Mouse (Mus musculus) adrenal gland, postnatal 36 days (tissue): ENCODE results near the gene M6pr. TPM values are rescaled to one million over a fixed set of nuclear protein-coding genes. Genes with fewer than 3 reads are reported as not detected.
"Not testable (repeated sequence)": the region's sequence is repeated elsewhere in the genome, so short reads cannot be mapped to it uniquely, and the experiment has no call there.

Experiments used
- DNase-seq, 2 experiments: peaks; one replicate each; pipeline ENCODE4 v3.0.0; 2021; ENCODE audit warnings: mixed read lengths in 1 of 2
- total RNA-seq, 2 experiments: library from RNA; stranded (reverse); gene quantifications; 2 replicates each; pipeline ENCODE4 v1.2.3; 2021

The M6pr gene
- total RNA-seq, 2 experiments from 2014 or later = 151 to 167 TPM

DNA sequence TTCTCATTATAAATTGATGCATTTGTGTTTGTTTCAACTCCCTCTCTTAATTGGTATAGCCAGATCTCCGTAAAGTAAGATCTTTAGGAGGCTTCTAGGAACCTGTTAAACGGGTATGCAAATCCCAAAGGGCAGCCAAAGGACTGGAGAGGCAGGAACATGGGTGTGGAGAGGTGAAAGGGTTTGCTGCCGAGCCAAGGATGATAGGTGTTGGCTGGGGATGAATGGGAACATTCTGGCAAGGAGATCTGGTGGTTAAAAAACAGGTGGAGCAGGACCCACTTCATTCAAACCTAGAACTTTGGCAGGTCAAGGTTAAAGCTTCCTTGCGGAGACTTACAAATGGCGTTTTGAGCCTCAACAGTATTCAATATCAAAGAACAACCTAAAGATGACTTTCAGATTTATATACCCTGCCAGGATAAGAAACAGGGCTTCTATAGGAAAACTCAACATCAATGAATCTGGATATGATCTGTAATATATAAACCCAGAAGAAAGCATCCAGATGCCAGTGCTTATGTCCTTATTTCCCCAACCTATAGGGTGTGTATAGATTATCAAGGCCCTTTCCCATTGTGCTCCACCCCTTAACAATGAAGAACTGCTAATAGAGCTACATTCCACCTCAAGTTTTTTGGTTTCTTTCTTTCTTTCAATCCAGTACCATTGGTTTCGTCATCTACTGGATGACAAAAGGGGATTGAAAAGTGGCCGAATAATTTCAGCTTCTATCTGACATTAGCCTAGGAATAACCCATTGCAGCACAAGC is 32.7 kb downstream of the M6pr start:
- no peak for DNase-seq

GRCm38 (mm10) chr6:122342125-122342524 is 33.6 kb downstream of the M6pr start:
- no peak for DNase-seq

DNA sequence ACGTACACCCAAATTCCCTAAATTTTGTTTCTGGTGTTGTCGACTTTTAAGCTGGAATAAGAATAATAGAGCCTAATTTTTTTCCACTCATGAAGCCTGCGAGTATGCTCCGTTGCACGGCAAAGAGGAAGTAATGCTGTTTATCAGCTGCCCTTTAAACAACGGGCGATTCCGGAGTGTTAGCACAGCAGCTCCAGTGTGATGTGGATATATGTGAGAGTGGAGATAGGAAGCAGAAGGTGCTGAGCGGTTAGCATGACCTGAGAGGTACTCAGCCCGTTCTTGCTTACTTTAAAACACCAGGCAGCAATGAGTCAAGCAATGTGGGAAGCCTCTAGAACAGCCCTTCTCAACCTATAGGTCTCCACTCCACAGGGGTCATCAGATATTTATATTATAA is 35.2 kb downstream of the M6pr start:
- no peak for DNase-seq

- DNase-seq = no peak
Observed at GRCm38 (mm10) chr6:122344386-122345116, 36.0 kb downstream of the M6pr start.

DNA sequence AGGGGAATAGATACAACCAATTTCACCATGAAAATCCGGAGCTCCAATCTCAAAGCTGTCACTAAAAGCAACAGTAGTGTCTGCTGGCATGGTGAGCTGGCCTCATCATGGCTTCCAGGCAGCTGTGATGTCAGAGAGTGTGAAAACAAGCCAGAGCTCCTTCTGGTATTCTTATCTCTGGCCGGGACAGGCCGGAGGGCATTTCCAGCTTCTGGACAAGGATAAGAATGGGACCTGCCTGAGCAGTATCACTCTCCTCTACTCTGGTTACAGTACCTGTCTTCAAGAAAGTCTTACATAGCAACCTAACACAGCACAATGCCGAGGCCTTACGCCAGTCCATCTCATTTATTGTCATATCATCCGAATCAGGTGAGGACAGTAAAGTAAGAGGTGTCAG is 37.2 kb downstream of the M6pr start:
- DNase-seq = no peak

- no peak for DNase-seq
Observed at GRCm38 (mm10) chr6:122346399-122346798, 37.9 kb downstream of the M6pr start.

DNA sequence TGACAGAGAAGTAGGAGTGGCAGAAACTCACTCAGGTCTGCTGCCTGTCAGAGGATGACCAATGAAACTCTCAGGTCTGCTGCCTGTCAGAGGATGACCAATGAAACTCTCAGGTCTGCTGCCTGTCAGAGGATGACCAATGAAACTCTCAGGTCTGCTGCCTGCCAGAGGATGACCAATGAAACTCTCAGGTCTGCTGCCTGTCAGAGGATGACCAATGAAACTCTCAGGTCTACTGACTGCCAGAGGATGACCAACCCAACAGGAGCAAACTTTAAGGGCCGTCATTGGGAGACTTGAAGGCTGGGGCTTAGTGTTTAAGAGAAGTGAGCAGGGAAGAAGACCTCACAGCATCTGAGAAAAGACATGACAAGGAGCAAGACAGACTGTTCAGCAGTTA is 38.8 kb downstream of the M6pr start:
- not testable (repeated sequence) for DNase-seq

GRCm38 (mm10) chr6:122355909-122356308 is 47.4 kb downstream of the M6pr start:
- no peak for DNase-seq

GRCm38 (mm10) chr6:122357089-122357488 is 48.6 kb downstream of the M6pr start:
- no peak for DNase-seq

DNA sequence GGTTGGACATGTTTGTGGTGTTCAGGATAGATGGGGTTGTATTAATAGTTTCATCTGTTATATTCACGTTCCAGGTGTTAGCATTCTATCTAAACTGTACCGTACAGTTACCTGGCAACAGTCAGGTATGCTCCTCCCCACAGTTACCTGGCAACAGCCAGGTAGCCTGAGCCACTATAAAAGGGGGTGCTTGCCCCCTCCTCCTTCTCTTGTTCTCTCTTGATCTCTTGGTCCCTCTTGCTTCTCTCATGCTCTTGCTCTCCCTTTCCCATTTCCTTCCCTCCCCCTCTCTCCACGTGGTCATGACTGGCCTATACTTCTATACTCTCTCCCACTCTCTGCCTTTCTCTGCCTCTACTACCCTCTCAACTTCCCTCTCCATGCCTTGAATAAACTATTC is 57.2 kb downstream of the M6pr start:
- DNase-seq = no peak

- DNase-seq = no peak
Observed at GRCm38 (mm10) chr6:122366287-122366686, 57.8 kb downstream of the M6pr start.

- DNase-seq = no peak
Observed at GRCm38 (mm10) chr6:122366976-122367375, 58.5 kb downstream of the M6pr start.

Other genes with a start within 250 kb of the M6pr start
- gene Klrg1, start 25.8 kb upstream of the M6pr start, total RNA-seq = under 1 TPM in 1 of 2 experiments, not detected in 1; 0.30 TPM
- 10 to 100 TPM; 29.7 to 32.9 TPM for gene Phc1, start 31.8 kb downstream of the M6pr start, total RNA-seq
- gene Rimklb, start 190.0 kb downstream of the M6pr start, total RNA-seq = under 1 TPM; 0.23 to 0.50 TPM
- 10 to 100 TPM; 15.7 to 34.1 TPM for gene Mfap5, start 197.1 kb downstream of the M6pr start, total RNA-seq
- not detected for gene Aicda, start 245.1 kb downstream of the M6pr start, total RNA-seq